Comparison of ENCODE assay signal across 29 mouse cellular contexts in the genomic region with DNA sequence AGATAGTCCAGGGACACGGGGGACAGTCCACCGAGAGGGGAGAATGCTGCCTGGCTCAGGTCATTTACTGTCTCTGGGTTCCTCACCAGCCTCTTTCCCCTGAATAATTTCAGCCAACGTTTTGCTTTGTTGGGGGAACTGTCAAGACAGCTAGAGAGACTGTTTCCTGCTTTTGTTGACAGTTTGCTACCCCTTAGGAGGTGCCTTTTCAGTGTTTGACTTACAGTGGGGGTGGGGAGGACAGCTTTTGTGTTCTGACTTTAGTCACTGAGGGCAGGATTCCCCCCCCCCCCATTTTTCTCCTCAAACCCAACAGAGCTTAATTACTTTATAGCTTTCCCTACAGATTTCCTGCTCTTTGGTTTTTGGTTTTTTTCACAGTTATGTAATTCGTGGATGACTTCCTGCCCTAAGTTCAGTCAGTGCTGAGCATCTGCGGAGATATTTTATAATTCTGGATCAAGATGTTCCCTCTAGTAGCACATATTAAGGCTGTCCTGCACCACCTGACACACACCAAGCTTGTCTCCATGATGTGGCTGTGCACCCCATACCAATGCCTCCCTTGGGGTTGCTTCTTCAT. TPM values are rescaled to one million over a fixed set of nuclear protein-coding genes. Genes with fewer than 3 reads are reported as not detected.
DNase-seq lines count a peak whose midpoint lies in the region; TF ChIP-seq lines count a peak whose summit lies in the region.
"Had no signal": no experiment of that assay in that cellular context is flagged by ENCODE, and none has a peak within 500 bp of the region (broad histone marks: within the 10 kb centered on the region; RNA-seq: fewer than 3 reads in every experiment).

No protein-coding gene starts in this region.

- H3K4me1 ChIP-seq in thymus, adult 2 months (replicated peaks; ENCODE audit: control insufficient read depth, insufficient read depth, low read length) = peaks cover 26% of the 10 kb centered on the region
- H3K4me1 ChIP-seq: limb, embryonic 12.5 days had no signal

- H3K27ac ChIP-seq in gastrocnemius, adult 2 months = peak overlapping the region; percentile 28; the same call in 1 of the 2 replicates
- H3K27ac ChIP-seq in thymus, adult 2 months (ENCODE audit: control insufficient read depth, insufficient read depth, low read length) = peak overlapping the region; percentile 87
- H3K27ac ChIP-seq: heart, embryonic 13.5 days; hindbrain, postnatal 0 days; limb, embryonic 12.5 days; liver, embryonic 12.5 days; neural tube, embryonic 12.5 days had no signal

- H3K4me3 ChIP-seq in gastrocnemius, adult 2 months = no peak overlapping the region
- no peak overlapping the region for H3K4me3 ChIP-seq in thymus, adult 2 months (ENCODE audit: control insufficient read depth, insufficient read depth, low read length)
- H3K4me3 ChIP-seq: heart, embryonic 13.5 days; limb, embryonic 12.5 days; liver, embryonic 12.5 days; neural tube, embryonic 12.5 days had no signal

- 18% methylated on average over 5 of the region's 5 CpGs for WGBS in thymus, adult 2 months

- no peaks in the 10 kb centered on the region for H3K36me3 ChIP-seq in thymus, adult 2 months (ENCODE audit: control insufficient read depth, insufficient read depth, low read length)
- H3K36me3 ChIP-seq: heart, embryonic 13.5 days; limb, embryonic 12.5 days; liver, embryonic 12.5 days; neural tube, embryonic 12.5 days had no signal

- DNase-seq in gastrocnemius, adult 2 months = no peak
- DNase-seq in gastrocnemius, adult 8-10 months (ENCODE audit: low spot score in 2 of 2) = no peak
- peak; percentile 28 for DNase-seq in thymus, adult 2 months
- DNase-seq in thymus, adult 18-20 months = no peak
- peak; percentile 68 for DNase-seq in induced T-regulatory cell, adult 2 months (ENCODE audit: low read depth)
- peak; percentile 49 for DNase-seq in thymus, postnatal 4 days
- DNase-seq in adrenal gland, adult 8-10 months = no peak
- no peak for DNase-seq in lung, postnatal 14 days
- DNase-seq: adrenal gland, postnatal 36 days; cerebellum, adult 8-10 months; embryo, embryonic 11 days; forebrain, postnatal 0 days; kidney, adult 8-10 months; lung, embryonic 14.5 days; lung, postnatal 4 days had no signal

- intact Hi-C loops in gastrocnemius, adult 2 months (cut with DNase I) = no loop called here

- no peak for TF ChIP-seq CTCF in gastrocnemius, adult 2 months (IDR thresholded peaks at IDR 0.05)
- no peak for TF ChIP-seq CTCF in thymus, adult 2 months (IDR thresholded peaks at IDR 0.05; ENCODE audit: borderline replicate concordance, control insufficient read depth, extremely low read depth, insufficient read depth, low read length, poor library complexity)

- H3K27me3 ChIP-seq in thymus, adult 2 months (ENCODE audit: control insufficient read depth, insufficient read depth, low read length) = no peaks in the 10 kb centered on the region
- H3K27me3 ChIP-seq: heart, embryonic 13.5 days; Patski had no signal

- no peak for TF ChIP-seq POLR2A in thymus, adult 2 months (IDR thresholded peaks at IDR 0.05; ENCODE audit: control insufficient read depth, extremely low read depth, insufficient read depth, low read length, poor library complexity)

RNA-seq across cellular contexts. Expression of gene Spg11, which starts 8.7 kb away (rescaled TPM):
- 1 to 10 TPM; 5.7 to 6.3 TPM for total RNA-seq in gastrocnemius, adult 2 months (2021)
- 1 to 10 TPM; 5.4 to 6.4 (median 6.1) TPM for total RNA-seq in gastrocnemius, adult 8-10 months (2022)
- 14.0 and 14.9 TPM in 2 replicates for polyA plus RNA-seq in thymus, adult 2 months (2012; rRNA removed)
- total RNA-seq in adrenal gland, adult 8-10 months (2022) = 10 to 100 TPM; 20.0 to 25.0 (median 23.5) TPM

RNA-seq across cellular contexts. Expression of gene B2m, which starts 20.6 kb away (rescaled TPM):
- 10 to 100 TPM; 60.6 to 85.4 TPM for total RNA-seq in gastrocnemius, adult 2 months (2021)
- total RNA-seq in gastrocnemius, adult 8-10 months (2022) = 100 to 1,000 TPM in 1 of 4 experiments, 10 to 100 TPM in 3; 54.2 to 107 (median 77.1) TPM
- 1,110 and 1,280 TPM in 2 replicates for polyA plus RNA-seq in thymus, adult 2 months (2012; rRNA removed)
- 100 to 1,000 TPM; 769 to 879 (median 834) TPM for total RNA-seq in adrenal gland, adult 8-10 months (2022)

RNA-seq across cellular contexts. Expression of gene Trim69, which starts 33.6 kb away (rescaled TPM):
- not detected for total RNA-seq in gastrocnemius, adult 2 months (2021)
- total RNA-seq in gastrocnemius, adult 8-10 months (2022) = not detected
- polyA plus RNA-seq in thymus, adult 2 months (2012; rRNA removed) = 0.12 and 0.13 TPM in 2 replicates
- total RNA-seq in adrenal gland, adult 8-10 months (2022) = not detected
- total RNA-seq: forebrain, postnatal 0 days; hematopoietic stem cell, adult 5-6 weeks; hindbrain, postnatal 0 days; layer of hippocampus, postnatal 14 days; monocyte, adult 5-6 weeks had no signal
- polyA plus RNA-seq: forebrain, postnatal 0 days; heart, embryonic 13.5 days; hindbrain, postnatal 0 days; limb, embryonic 12.5 days; liver, embryonic 12.5 days; lung, embryonic 14.5 days; midbrain, embryonic 11.5 days; neural tube, embryonic 12.5 days had no signal

RNA-seq across cellular contexts. Expression of gene Patl2, which starts 59.1 kb away (rescaled TPM):
- total RNA-seq in gastrocnemius, adult 2 months (2021) = not detected
- total RNA-seq in gastrocnemius, adult 8-10 months (2022) = not detected
- polyA plus RNA-seq in thymus, adult 2 months (2012; rRNA removed) = 0.61 and 0.92 TPM in 2 replicates
- under 1 TPM in 1 of 4 experiments, not detected in 3; 0.09 TPM for total RNA-seq in adrenal gland, adult 8-10 months (2022)
- total RNA-seq: adrenal gland, postnatal 36 days; CH12.LX; forebrain, postnatal 0 days; hematopoietic stem cell, adult 5-6 weeks; hindbrain, postnatal 0 days; monocyte, adult 5-6 weeks had no signal
- polyA plus RNA-seq: embryonic facial prominence, embryonic 14.5 days; forebrain, postnatal 0 days; heart, embryonic 13.5 days; limb, embryonic 12.5 days; lung, embryonic 14.5 days; midbrain, embryonic 11.5 days; neural tube, embryonic 12.5 days had no signal

RNA-seq across cellular contexts. Expression of gene Terb2, which starts 59.2 kb away (rescaled TPM):
- not detected for total RNA-seq in gastrocnemius, adult 2 months (2021)
- not detected for total RNA-seq in gastrocnemius, adult 8-10 months (2022)
- polyA plus RNA-seq in thymus, adult 2 months (2012; rRNA removed) = not detected in 2 replicates
- not detected for total RNA-seq in adrenal gland, adult 8-10 months (2022)
- total RNA-seq: adrenal gland, postnatal 36 days; CH12.LX; forebrain, postnatal 0 days; hematopoietic stem cell, adult 5-6 weeks; hindbrain, postnatal 0 days; layer of hippocampus, postnatal 14 days had no signal
- polyA plus RNA-seq: embryonic facial prominence, embryonic 14.5 days; forebrain, postnatal 0 days; gonadal fat pad, adult 2 months; heart, embryonic 13.5 days; hindbrain, postnatal 0 days; large intestine, adult 2 months; limb, embryonic 12.5 days; liver, embryonic 12.5 days; lung, embryonic 14.5 days; midbrain, embryonic 11.5 days; neural tube, embryonic 12.5 days; Patski had no signal

Comparison
In these comparisons a context has a peak if more than half of its experiments do, and no peak if none do; other contexts are left out.
1. DNase-seq: peak in thymus, adult 2 months (single experiment), induced T-regulatory cell, adult 2 months (single experiment) and thymus, postnatal 4 days (single experiment); none in gastrocnemius, adult 2 months (single experiment), gastrocnemius, adult 8-10 months (0 of 2), thymus, adult 18-20 months (0 of 2), adrenal gland, adult 8-10 months (single experiment) and lung, postnatal 14 days (single experiment).
2. RNA of gene B2m, which starts 20.6 kb away (total RNA-seq): 769 to 879 TPM in adrenal gland, adult 8-10 months; 60.6 to 85.4 TPM in gastrocnemius, adult 2 months and 54.2 to 107 TPM in gastrocnemius, adult 8-10 months; every median in the first group is over 4 times any median in the second.